Mouse (Mus musculus) neural tube, embryonic 11.5 days (tissue): ENCODE measurements around the gene Ifnb1. TPM values are rescaled to one million over a fixed set of nuclear protein-coding genes. Genes with fewer than 3 reads are reported as not detected.

Experiments used
- ATAC-seq: fragments of 200-750 bp; cut with Nextera tagmentation; 2 replicates; pipeline ENCODE4 v1.8.0; 2017; ENCODE audit warnings: moderate number of reproducible peaks, mild to moderate bottlenecking, moderate TSS enrichment, moderate library complexity; ENCODE audit not compliant: insufficient read depth, low FRiP score, low TSS enrichment
- DNase-seq: peaks from one replicate; pipeline ENCODE4 v3.0.0-alpha.2; 2015; ENCODE audit warnings: low spot score
- H3K27ac ChIP-seq: fragments of 300-500 bp; sonication (generic); 2 replicates; pipeline ENCODE4 v1.5.1; 2014; ENCODE audit warnings: low read depth, mild to moderate bottlenecking, low read length
- H3K27me3 ChIP-seq: fragments of 300-500 bp; sonication (generic); 2 replicates; pipeline ENCODE4 v1.6.1; 2014; ENCODE audit warnings: mild to moderate bottlenecking, low read length, mixed read lengths; ENCODE audit not compliant: control insufficient read depth, insufficient read depth
- H3K36me3 ChIP-seq: fragments of 300-500 bp; sonication (generic); 2 replicates; pipeline ENCODE4 v1.6.1; 2014; ENCODE audit warnings: mild to moderate bottlenecking, low read length, moderate library complexity, mixed read lengths; ENCODE audit not compliant: control insufficient read depth, insufficient read depth
- H3K4me1 ChIP-seq: fragments of 300-500 bp; sonication (generic); 2 replicates; pipeline ENCODE4 v1.6.1; 2014; ENCODE audit warnings: low read length, mixed read lengths; ENCODE audit not compliant: control insufficient read depth, insufficient read depth
- H3K4me2 ChIP-seq: fragments of 300-500 bp; sonication (generic); 2 replicates; pipeline ENCODE4 v1.6.1; 2014; ENCODE audit warnings: low read depth, mild to moderate bottlenecking, moderate library complexity
- H3K4me3 ChIP-seq: fragments of 300-500 bp; sonication (generic); 2 replicates; pipeline ENCODE4 v1.5.1; 2014; ENCODE audit warnings: low read depth, low read length
- H3K9ac ChIP-seq: fragments of 300-500 bp; sonication (generic); 2 replicates; pipeline ENCODE4 v1.6.1; 2014; ENCODE audit warnings: mild to moderate bottlenecking, low read length
- H3K9me3 ChIP-seq: fragments of 300-500 bp; sonication (generic); 2 replicates; pipeline ENCODE4 v1.6.1; 2016; ENCODE audit warnings: low read length; ENCODE audit not compliant: control insufficient read depth
- WGBS: fragments of 180-500 bp; shearing (Covaris S2); extraction: QIAGEN DNeasy Blood & Tissue Kit; methylation state at CpG from one replicate; pipeline ENCODE4 v1.1.7; 2014; 5-methylcytosine and 5-hydroxymethylcytosine counted together
- polyA plus RNA-seq: library from polyadenylated mRNA; unstranded; fragments of >200 nt; fragmentation: Nextera tagmentation; extraction: Ambion mirVana; gene quantifications from 2 replicates; pipeline ENCODE4 v1.2.1, GENCODE M21; 2014

Ifnb1 gene
- polyA plus RNA-seq, 1 experiment from 2014 or later: not detected

GRCm38 (mm10) chr4:88515711-88516211 is 6.8 kb downstream of the Ifnb1 start:
- WGBS: 66% methylated on average over 4 of the region's 4 CpGs
- Histone ChIP-seq H3K36me3 (no peaks in the 10 kb centered on the region), H3K4me3 (no peak overlapping the region), H3K9me3 (no peaks in the 10 kb centered on the region), H3K9ac (no peak overlapping the region), H3K27ac (no peak overlapping the region), H3K27me3 (no peaks in the 10 kb centered on the region), H3K4me1 (no peaks in the 10 kb centered on the region), H3K4me2 (no peak overlapping the region)
- ATAC-seq (no peak), DNase-seq (no peak)

DNA sequence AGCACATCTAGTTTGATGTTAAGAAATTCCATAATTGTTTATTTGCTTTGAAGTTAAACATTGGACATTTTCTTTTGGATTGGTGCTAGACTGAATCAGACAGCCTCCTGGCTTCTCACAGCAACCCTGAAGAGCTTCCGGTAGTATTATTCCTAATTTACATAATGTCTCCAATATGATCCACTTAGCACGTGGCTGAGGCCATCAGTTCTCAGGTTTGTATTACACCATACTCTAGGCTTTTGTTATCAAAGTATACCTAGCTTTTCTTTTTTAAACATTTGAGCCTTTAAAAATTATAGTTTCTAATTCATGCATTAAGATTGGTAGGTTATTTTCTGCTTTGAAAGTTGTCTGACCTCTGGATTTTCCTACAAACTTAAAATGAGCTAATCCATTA is 7.3 kb downstream of the Ifnb1 start:
- Histone ChIP-seq H3K36me3 (no peaks in the 10 kb centered on the region), H3K27ac (no peak overlapping the region), H3K9ac (no peak overlapping the region), H3K4me3 (no peak overlapping the region), H3K4me2 (no peak overlapping the region), H3K9me3 (no peaks in the 10 kb centered on the region), H3K27me3 (no peaks in the 10 kb centered on the region), H3K4me1 (no peaks in the 10 kb centered on the region)
- no peak for ATAC-seq
- no peak for DNase-seq
- WGBS: 85% methylated on average over 2 of the region's 2 CpGs

- Histone ChIP-seq H3K4me3 (no peak overlapping the region), H3K36me3 (no peaks in the 10 kb centered on the region), H3K27ac (no peak overlapping the region), H3K9me3 (no peaks in the 10 kb centered on the region), H3K4me2 (no peak overlapping the region), H3K9ac (no peak overlapping the region), H3K4me1 (no peaks in the 10 kb centered on the region), H3K27me3 (no peaks in the 10 kb centered on the region)
- peak; percentile 26 for DNase-seq
- 49% methylated on average over 4 of the region's 4 CpGs for WGBS
- no peak for ATAC-seq
These were observed 8.2 kb downstream of the Ifnb1 start for GRCm38 (mm10) chr4:88514403-88514802.

GRCm38 (mm10) chr4:88513743-88514142 is 8.8 kb downstream of the Ifnb1 start:
- Histone ChIP-seq H3K4me1 (no peaks in the 10 kb centered on the region), H3K9ac (no peak overlapping the region), H3K27ac (no peak overlapping the region), H3K4me2 (no peak overlapping the region), H3K4me3 (no peak overlapping the region), H3K36me3 (no peaks in the 10 kb centered on the region), H3K27me3 (no peaks in the 10 kb centered on the region), H3K9me3 (no peaks in the 10 kb centered on the region)
- DNase-seq (no peak), ATAC-seq (no peak)
- 94% methylated on average over 4 of the region's 4 CpGs for WGBS

- H3K36me3 ChIP-seq: no peaks in the 10 kb centered on the region
- H3K4me3 ChIP-seq: no peak overlapping the region
- no peaks in the 10 kb centered on the region for H3K27me3 ChIP-seq
- ATAC-seq: no peak
- no peak for DNase-seq
- no peak overlapping the region for H3K4me2 ChIP-seq
- H3K27ac ChIP-seq: no peak overlapping the region
- H3K9me3 ChIP-seq: no peaks in the 10 kb centered on the region
- no peak overlapping the region for H3K9ac ChIP-seq
- no peaks in the 10 kb centered on the region for H3K4me1 ChIP-seq
- 60% methylated on average over 4 of the region's 4 CpGs for WGBS
These were observed 18.8 kb downstream of the Ifnb1 start for GRCm38 (mm10) chr4:88503753-88504152.

DNA sequence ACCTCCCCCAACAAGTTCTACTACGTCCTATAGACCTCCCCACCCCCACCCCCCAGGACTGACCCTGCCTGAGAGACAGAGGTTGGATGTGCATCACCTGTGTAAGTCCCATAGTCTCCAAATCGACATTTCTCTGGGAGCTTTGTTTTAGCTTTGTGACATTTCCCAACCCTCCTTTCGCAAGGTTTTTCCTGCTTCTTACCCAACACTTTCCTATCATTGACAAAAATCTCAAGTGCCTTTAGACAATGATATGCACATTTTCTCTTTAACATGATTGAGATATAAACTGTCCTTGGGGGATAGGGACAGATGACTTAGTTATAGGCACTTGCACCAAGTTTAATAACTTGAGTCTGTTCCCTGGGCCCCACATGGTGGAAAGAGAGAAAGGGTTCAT is 21.3 kb downstream of the Ifnb1 start:
- H3K27ac ChIP-seq: no peak overlapping the region
- no peak overlapping the region for H3K4me2 ChIP-seq
- H3K36me3 ChIP-seq: no peaks in the 10 kb centered on the region
- DNase-seq: no peak
- no peak overlapping the region for H3K9ac ChIP-seq
- WGBS: 82% methylated on average over 3 of the region's 3 CpGs
- H3K27me3 ChIP-seq: no peaks in the 10 kb centered on the region
- no peaks in the 10 kb centered on the region for H3K9me3 ChIP-seq
- H3K4me3 ChIP-seq: no peak overlapping the region
- H3K4me1 ChIP-seq: no peaks in the 10 kb centered on the region
- no peak for ATAC-seq

DNA sequence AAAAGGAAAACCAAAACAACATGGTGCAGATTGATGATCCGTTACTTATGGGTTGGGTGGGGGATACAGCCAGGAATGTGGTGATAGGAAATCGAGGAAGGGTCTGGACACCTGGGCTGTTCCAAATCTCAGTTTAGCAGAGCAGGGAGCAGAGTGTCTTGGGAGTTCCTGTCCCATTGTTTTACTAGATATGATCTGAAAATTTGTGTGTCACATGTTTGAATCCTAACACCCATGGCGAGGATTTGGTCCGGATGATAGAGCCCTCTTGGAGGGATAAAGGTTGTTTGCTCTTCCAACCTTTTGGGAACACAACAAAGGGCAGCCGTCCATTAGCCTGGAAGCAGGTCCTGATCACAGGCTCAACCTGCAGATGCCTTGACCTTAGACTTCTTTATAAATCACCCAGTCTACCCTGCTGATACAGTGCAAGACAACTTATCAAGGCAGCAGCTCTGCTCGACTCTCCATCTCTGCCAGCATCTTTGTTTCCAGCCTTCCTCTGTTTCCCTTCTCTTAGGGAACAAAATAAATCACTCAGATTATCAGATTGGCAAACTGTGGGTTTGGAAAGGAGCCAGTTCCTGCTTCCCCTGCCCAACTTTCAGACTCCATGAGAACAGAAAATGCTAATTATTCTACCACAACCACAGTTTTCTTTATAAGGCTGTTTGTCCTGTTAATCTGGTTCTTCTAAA is 26.1 kb downstream of the Ifnb1 start:
- H3K4me3 ChIP-seq: no peak overlapping the region

DNA sequence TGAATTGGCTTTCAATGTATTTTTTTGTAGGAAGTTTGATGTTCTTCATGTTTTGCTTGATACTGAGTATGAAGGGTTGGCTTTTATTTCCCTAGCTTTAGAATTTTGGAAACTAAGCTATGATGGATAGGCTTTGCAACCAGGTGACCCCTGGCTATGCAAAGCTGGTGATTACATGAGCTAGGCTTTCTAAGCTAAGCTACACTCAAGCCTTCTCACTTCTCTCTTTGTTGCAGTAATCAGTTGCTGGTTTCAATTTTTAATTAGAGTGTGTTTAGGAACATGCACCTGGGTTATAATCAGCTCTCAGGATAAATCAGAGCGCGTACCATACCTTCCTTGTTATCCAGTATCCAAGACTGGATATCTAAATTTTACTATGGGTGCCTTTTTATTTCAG is 33.0 kb downstream of the Ifnb1 start:
- no peak overlapping the region for H3K9ac ChIP-seq
- ATAC-seq (no peak), DNase-seq (no peak)
- H3K27ac ChIP-seq: no peak overlapping the region
- WGBS: 94% methylated on average over 2 of the region's 2 CpGs
- no peaks in the 10 kb centered on the region for H3K36me3 ChIP-seq
- H3K4me3 ChIP-seq: no peak overlapping the region
- H3K27me3 ChIP-seq: no peaks in the 10 kb centered on the region
- no peaks in the 10 kb centered on the region for H3K4me1 ChIP-seq
- no peak overlapping the region for H3K4me2 ChIP-seq
- no peaks in the 10 kb centered on the region for H3K9me3 ChIP-seq

More for the DNA sequence above, 26.1 kb downstream of the Ifnb1 start:
- H3K36me3 ChIP-seq: no peaks in the 10 kb centered on the region
- no peaks in the 10 kb centered on the region for H3K27me3 ChIP-seq
- H3K27ac ChIP-seq: no peak overlapping the region
- H3K9me3 ChIP-seq: no peaks in the 10 kb centered on the region
- no peak overlapping the region for H3K9ac ChIP-seq
- no peak overlapping the region for H3K4me2 ChIP-seq
- DNase-seq (no peak), ATAC-seq (no peak)
- H3K4me1 ChIP-seq: no peaks in the 10 kb centered on the region
- WGBS: 85% methylated on average over 6 of the region's 6 CpGs

DNA sequence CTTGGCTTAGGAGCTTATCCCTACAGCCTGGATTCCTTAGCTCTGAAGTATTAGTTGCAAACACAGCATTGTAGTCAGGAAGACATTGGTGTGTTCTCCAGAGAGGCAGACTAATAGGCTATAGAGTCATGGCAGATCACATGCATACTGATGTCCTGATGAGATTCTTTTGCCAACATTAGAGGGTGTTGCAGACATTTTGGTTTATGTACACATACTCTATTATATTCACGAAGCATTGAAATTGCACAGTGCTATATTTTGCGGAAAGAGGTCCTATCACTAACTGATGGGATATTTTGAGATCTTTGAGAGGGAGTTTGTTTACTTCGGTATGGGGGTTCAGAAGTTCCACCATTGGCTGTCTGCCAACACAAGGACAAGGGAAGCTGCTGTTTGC is 34.5 kb downstream of the Ifnb1 start:
- H3K36me3 ChIP-seq: no peaks in the 10 kb centered on the region
- no peak overlapping the region for H3K9ac ChIP-seq
- H3K9me3 ChIP-seq: no peaks in the 10 kb centered on the region
- no peak overlapping the region for H3K4me2 ChIP-seq
- 89% methylated on average over 3 of the region's 3 CpGs for WGBS
- no peak for ATAC-seq
- no peaks in the 10 kb centered on the region for H3K27me3 ChIP-seq
- no peaks in the 10 kb centered on the region for H3K4me1 ChIP-seq
- no peak overlapping the region for H3K4me3 ChIP-seq
- no peak for DNase-seq
- H3K27ac ChIP-seq: no peak overlapping the region
